Mouse (Mus musculus): ENCODE measurements around the gene Tjap1. TPM values are rescaled to one million over a fixed set of nuclear protein-coding genes. Genes with fewer than 3 reads are reported as not detected.

Gene Tjap1
- polyA plus RNA-seq, 1 experiment from 2014 or later, result 48.0 TPM

DNA sequence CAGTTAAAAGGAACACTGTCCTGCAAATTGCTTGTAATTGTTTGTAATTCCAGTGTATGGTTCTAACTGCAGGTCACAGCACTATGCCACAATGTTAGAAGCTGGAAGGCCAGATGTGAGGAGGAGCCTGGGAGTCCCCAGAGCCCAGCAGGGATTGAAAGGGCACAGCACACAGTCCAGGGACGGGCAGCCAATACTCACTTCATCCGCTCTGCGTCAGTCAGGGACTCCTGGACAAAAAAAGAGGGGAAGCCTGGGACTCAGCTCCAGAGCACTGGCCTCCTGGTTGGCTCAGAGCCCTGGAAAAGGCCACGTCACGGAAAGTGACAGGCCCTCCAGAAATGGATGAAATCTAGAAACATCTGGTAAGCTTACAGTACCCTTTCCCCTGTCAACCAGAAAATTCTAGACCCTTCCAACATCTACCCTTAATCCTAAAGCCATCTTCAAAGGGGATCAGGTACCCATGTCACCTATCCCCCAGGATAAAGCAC, 20.6 kb downstream of the Tjap1 start:
- WGBS, result 89% methylated on average over 5 of the region's 5 CpGs
- Histone ChIP-seq H3K9me3 (no peaks in the 10 kb centered on the region), H3K9ac (no peak overlapping the region), H3K4me3 (no peak overlapping the region), H3K4me2 (replicated peaks) (no peak overlapping the region), H3K27ac (no peak overlapping the region), H3K27me3 (replicated peaks) (no peaks in the 10 kb centered on the region), H3K4me1 (no peaks in the 10 kb centered on the region), H3K36me3 (peaks cover 77% of the 10 kb centered on the region)
- ATAC-seq (ENCODE audit: low FRiP score, low read depth), result no peak

DNA sequence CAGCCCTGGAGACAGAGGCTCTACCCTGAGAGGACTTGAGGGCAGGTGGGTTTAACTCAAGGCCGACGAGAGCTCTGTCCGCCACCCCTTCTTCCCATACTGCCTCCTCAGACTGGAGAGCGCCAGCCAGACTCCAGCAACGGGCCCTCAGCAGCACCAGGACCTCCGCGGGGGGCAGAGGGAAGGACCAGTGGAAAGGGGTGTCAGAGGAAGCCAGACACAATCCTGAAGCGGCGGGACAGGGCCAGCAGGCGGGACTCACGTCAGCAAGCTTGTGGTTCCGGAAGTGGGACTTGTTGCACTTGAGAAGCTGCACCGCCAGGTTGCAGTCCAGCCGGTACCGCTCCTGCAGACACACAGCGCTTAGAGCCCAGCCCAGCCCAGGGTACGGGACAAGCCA, 23.2 kb downstream of the Tjap1 start:
- 91% methylated on average over 17 of the region's 17 CpGs for WGBS
- Histone ChIP-seq H3K36me3 (peaks cover 71% of the 10 kb centered on the region), H3K27me3 (replicated peaks) (peaks cover 9% of the 10 kb centered on the region), H3K9ac (no peak overlapping the region), H3K27ac (no peak overlapping the region), H3K4me3 (no peak overlapping the region), H3K4me2 (replicated peaks) (no peak overlapping the region), H3K4me1 (peaks cover 8% of the 10 kb centered on the region; the same call in 1 of the 2 replicates), H3K9me3 (no peaks in the 10 kb centered on the region)
- no peak for ATAC-seq (ENCODE audit: low FRiP score, low read depth)

DNA sequence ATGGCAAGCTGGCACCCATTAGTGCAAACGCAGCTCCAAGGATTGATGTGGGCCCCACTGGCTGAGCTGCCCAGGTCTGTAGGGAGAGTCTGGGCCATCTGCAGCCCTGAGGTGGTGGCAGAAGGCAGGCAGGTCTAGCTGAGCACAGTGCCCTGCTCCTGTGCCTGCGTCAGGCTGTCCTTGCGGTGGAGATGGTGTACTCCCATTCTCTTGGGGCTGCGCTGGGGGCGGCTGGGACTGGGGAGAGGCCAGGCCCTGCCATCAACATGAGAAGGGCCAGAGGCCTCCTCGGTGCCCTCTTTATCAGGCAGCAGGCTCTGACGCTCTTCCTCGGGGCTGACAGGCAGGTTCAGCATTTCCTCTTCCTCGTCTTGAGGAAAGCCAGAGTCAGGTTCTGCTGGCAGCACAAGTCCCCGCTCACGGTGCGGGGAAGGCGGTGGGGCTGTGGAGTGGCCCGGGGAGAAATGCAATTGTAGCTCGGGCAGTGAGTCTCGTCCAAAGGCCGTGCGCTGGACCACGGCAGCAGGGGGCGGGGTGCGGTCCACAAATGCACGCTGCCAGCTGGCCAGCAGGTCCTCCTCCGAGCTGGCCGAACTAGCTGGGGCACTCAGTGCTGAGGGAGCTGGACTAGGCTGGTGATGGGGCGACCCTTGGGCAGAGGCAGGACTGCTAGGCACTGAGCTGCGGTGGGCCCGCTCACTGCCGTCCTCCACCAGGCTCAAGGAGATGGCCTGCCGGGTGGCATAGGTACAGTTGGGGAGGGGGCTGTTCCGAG, 24.4 kb downstream of the Tjap1 start:
- Histone ChIP-seq H3K36me3 (peaks cover 59% of the 10 kb centered on the region), H3K4me1 (peaks cover 14% of the 10 kb centered on the region; the same call in 1 of the 2 replicates), H3K27me3 (replicated peaks) (peaks cover 11% of the 10 kb centered on the region), H3K4me3 (no peak overlapping the region), H3K27ac (no peak overlapping the region), H3K4me2 (replicated peaks) (no peak overlapping the region), H3K9me3 (no peaks in the 10 kb centered on the region), H3K9ac (no peak overlapping the region)
- ATAC-seq (ENCODE audit: low FRiP score, low read depth), result no peak
- WGBS, result 91% methylated on average over 30 of the region's 30 CpGs

DNA sequence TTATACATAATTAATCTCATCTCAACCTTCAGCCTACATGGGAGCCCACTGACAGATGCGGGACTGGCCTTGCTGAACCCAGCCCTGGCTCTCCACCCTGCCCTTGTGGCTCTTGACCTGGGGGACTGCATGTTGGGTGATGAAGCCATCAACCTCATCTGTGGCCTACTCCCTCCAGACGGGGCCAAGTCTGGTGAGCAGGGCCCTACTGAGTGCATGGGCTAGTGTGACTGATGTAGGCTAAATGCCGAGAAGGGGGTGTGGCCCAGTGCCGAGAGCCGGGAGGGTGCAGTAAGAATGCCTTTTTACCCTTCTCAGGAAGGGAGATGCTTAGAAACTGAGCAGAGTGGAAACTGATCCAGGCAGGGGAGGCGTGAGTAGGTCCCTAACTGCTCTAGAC, 27.7 kb downstream of the Tjap1 start:
- H3K4me1 ChIP-seq, result peaks cover 19% of the 10 kb centered on the region; the same call in 1 of the 2 replicates
- no peak overlapping the region for H3K27ac ChIP-seq
- H3K4me2 ChIP-seq (replicated peaks), result peak overlapping the region; percentile 98
- WGBS, result 33% methylated on average over 6 of the region's 6 CpGs
- peaks cover 11% of the 10 kb centered on the region for H3K27me3 ChIP-seq (replicated peaks)
- H3K9me3 ChIP-seq, result no peaks in the 10 kb centered on the region
- H3K9ac ChIP-seq, result peak overlapping the region; percentile 78; the same call in 1 of the 2 replicates
- ATAC-seq (ENCODE audit: low FRiP score, low read depth), result no peak
- peaks cover 48% of the 10 kb centered on the region for H3K36me3 ChIP-seq
- peak overlapping the region; percentile 71; the same call in 1 of the 2 replicates for H3K4me3 ChIP-seq

DNA sequence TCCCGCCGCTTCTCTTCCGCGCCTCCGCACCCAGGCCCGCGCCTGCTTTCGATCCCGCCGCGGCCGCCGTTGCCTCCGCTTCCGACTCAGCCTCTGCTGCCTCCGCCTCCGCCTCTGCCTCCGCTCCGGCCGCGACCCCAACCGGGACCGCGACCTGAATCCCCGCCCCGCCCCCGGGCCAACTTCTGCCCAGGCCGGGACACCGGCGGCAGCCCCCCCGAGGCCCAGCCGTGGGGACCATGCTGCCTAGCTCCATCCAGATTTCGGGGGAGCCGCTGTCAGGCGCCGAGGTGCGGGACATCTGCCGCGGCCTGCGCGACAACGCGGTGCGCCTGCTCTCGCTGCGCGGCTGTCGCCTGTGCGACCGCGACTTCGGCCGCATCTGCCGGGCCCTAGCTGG, 28.7 kb downstream of the Tjap1 start:
- H3K4me2 ChIP-seq (replicated peaks), result peak overlapping the region; percentile 98
- H3K27me3 ChIP-seq (replicated peaks), result peaks cover 11% of the 10 kb centered on the region
- H3K9me3 ChIP-seq, result no peaks in the 10 kb centered on the region
- H3K36me3 ChIP-seq, result peaks cover 46% of the 10 kb centered on the region
- H3K9ac ChIP-seq, result peak overlapping the region; percentile 78
- WGBS, result 1% methylated on average over 45 of the region's 54 CpGs
- H3K27ac ChIP-seq, result peak overlapping the region; percentile 26; the same call in 1 of the 2 replicates
- peak overlapping the region; percentile 71 for H3K4me3 ChIP-seq
- peaks cover 24% of the 10 kb centered on the region for H3K4me1 ChIP-seq
- ATAC-seq (ENCODE audit: low FRiP score, low read depth), result peak; percentile 49

DNA sequence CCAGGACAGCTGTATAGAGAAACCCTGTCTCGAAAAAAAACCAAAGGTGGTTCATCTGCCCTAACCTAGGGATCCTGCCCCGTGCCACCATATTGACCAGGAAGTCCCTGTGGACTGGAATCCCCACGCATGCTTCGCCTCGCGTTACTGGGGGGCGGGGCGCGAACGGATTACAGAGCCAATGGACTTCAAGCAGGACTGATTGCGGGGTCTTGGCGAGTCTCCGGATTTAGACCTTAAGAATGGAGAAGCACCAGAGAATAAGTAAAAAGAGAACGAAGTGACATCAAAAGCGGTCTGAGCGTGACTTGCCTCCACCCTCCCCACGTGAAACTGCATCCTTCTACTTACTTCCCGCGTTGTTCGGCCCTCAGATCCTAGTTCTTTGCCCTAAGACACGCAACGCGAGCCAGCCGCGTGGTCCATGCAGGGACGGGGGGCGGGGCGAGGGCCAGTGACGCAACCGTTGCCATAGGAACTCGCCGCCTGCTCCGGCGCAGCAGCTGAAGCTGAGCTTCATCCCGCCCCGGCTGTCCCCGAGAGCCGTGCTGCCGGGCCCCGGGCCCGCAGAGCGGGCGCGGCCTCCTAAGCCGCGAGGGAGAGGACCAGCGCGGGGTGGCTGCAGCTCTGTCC, 29.3 kb downstream of the Tjap1 start, which contains the start of gene Lrrc73:
Lrrc73 (plus strand) TSS at position 80 of the 633 bp plus-strand sequence.
- Histone ChIP-seq H3K4me1 (peaks cover 29% of the 10 kb centered on the region), H3K9ac (peak within 1 kb of the TSS; percentile 78), H3K4me2 (replicated peaks) (peak within 1 kb of the TSS; percentile 98), H3K27me3 (replicated peaks) (peaks cover 11% of the 10 kb centered on the region), H3K4me3 (peak within 1 kb of the TSS; percentile 71), H3K36me3 (peaks cover 42% of the 10 kb centered on the region), H3K9me3 (no peaks in the 10 kb centered on the region), H3K27ac (peak within 1 kb of the TSS; percentile 26; the same call in 1 of the 2 replicates)
- 2% methylated on average over 48 of the region's 48 CpGs for WGBS
- ATAC-seq (ENCODE audit: low FRiP score, low read depth), result peak; percentile 89

DNA sequence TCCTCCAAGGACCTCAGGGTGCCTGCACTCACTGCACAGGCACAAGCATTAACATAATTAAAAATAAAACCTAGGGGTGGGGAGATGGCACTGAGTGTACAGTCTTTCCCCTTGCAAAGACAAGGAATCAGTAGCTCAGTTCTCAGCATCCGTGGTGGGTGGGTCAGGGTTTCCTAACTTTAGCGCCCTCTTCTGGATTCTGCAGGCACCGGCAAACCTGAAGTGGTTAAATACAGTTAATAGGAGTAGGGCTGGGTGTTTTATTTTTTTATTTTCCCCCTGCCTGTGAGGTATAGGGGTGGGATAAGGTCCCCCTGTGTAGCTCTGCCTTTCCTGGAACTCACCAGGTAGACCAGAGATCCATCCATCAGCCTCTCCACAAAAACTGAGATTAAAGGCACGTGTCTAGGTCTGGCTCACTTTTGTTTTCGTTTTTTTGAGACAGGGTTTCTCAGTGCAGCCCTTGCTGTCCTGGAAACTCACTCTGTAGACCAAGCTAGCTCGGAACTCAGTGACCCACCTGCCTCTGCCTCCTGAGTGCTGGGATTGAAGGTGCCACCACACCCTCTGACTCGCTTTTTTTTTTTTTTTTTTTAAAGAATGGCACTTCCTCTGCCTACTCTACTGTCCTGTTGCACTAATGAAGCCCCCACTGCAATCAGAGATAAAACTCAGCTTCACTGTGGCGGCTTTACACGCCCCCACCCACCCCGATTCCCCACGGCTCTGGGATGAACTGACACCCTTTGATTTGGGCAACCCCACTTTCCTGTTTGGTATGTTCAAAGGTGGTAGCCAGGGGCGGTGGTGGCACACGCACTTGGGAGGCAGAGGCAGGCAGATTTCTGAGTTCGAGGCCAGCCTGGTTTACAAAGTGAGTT, 30.0 kb downstream of the Tjap1 start:
- 60% methylated on average over 14 of the region's 14 CpGs for WGBS
- H3K9me3 ChIP-seq, result no peaks in the 10 kb centered on the region
- H3K4me1 ChIP-seq, result peaks cover 31% of the 10 kb centered on the region
- no peak for ATAC-seq (ENCODE audit: low FRiP score, low read depth)
- peaks cover 34% of the 10 kb centered on the region for H3K36me3 ChIP-seq
- peaks cover 11% of the 10 kb centered on the region for H3K27me3 ChIP-seq (replicated peaks)
- H3K9ac ChIP-seq, result peak overlapping the region; percentile 78; the same call in 1 of the 2 replicates
- no peak overlapping the region for H3K27ac ChIP-seq
- peak overlapping the region; percentile 98 for H3K4me2 ChIP-seq (replicated peaks)
- no peak overlapping the region for H3K4me3 ChIP-seq

DNA sequence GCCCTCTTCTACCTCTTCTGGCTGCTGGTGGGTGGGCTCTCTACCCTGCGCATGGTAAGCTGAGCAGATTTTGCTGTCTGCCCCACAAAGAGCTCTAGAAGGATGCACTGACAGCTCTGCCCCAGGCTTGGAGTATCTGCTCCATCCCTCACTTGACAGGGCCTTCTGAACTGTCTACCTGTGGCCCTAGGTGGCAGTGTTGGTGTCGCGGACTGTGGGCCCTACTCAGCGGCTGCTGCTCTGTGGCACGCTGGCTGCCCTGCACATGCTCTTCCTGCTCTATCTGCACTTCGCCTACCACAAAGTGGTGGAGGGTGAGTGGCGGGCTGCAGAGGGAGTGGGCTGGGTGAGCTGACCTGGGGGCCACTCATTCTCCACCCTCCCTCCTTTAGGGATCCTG, 31.7 kb downstream of the Tjap1 start:
- Histone ChIP-seq H3K4me3 (no peak overlapping the region), H3K9ac (no peak overlapping the region), H3K4me1 (peaks cover 39% of the 10 kb centered on the region), H3K27me3 (replicated peaks) (peaks cover 11% of the 10 kb centered on the region), H3K36me3 (peaks cover 37% of the 10 kb centered on the region), H3K9me3 (no peaks in the 10 kb centered on the region), H3K27ac (no peak overlapping the region), H3K4me2 (replicated peaks) (no peak overlapping the region)
- ATAC-seq (ENCODE audit: low FRiP score, low read depth), result no peak
- 87% methylated on average over 7 of the region's 7 CpGs for WGBS

DNA sequence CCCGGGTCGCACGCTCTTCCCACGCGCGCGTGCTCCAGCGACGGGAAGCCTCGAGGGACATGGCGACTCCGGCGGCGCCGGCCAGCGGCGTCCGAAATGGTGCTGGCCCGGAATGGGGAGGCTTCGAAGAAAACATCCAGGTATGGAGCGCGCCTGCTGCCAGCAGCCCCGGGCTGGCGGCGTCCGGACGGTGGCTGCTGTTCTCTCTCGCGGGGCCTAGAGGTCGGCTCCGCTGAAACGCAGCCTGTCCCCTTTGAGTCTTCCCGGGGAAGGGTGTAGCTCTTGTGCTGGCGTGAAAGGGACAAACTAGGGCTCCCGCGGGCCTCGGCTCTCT, 34.7 kb downstream of the Tjap1 start:
- peaks cover 21% of the 10 kb centered on the region for H3K4me1 ChIP-seq
- peak overlapping the region; percentile 97 for H3K9ac ChIP-seq
- peak overlapping the region; percentile 46 for H3K27ac ChIP-seq
- H3K36me3 ChIP-seq, result peaks cover 67% of the 10 kb centered on the region
- no peaks in the 10 kb centered on the region for H3K9me3 ChIP-seq
- no peaks in the 10 kb centered on the region for H3K27me3 ChIP-seq (replicated peaks)
- under 1% methylated on average over 37 of the region's 37 CpGs for WGBS
- H3K4me2 ChIP-seq (replicated peaks), result peak overlapping the region; percentile 84
- ATAC-seq (ENCODE audit: low FRiP score, low read depth), result no peak; the same call in 1 of the 2 replicates
- peak overlapping the region; percentile 91 for H3K4me3 ChIP-seq

DNA sequence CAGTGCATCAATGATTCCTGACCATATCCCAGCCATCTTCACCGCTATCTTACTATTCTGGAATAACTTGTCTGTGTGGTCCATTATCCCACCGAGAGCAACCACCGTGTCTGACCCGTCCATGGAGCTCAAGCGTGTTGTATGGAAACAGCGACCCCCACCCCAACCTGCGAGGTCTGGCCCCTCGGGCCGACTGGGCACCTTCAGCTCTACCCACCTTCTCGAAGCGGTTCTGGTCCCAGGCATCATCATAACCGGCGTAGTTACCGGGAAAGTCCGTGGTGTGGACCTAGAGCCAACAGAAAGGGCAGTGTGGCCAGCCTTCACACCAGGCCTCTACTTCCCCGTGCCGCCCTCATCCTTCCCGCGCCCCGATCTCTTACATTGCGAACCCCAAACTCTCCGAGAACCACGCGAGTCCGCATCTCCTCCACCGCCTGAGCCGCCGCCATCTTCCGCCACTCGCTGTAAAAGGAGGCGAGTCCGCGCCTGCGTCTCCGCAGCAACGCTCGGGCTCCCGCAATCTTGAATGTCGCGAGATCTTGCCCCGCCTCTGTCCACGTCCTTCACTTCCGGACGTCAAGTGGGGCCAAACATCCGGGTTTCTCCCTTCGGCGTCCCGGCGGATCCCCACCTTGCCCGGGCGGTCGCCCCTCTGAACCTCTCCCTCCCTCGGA, 35.2 kb downstream of the Tjap1 start, which contains the start of the genes Polr1c and Yipf3:
Polr1c (minus strand) TSS at position 543 of the 677 bp plus-strand sequence.
Yipf3 (plus strand) TSS at position 569 of the 677 bp plus-strand sequence.
- H3K36me3 ChIP-seq, result peaks cover 72% of the 10 kb centered on the region

DNA sequence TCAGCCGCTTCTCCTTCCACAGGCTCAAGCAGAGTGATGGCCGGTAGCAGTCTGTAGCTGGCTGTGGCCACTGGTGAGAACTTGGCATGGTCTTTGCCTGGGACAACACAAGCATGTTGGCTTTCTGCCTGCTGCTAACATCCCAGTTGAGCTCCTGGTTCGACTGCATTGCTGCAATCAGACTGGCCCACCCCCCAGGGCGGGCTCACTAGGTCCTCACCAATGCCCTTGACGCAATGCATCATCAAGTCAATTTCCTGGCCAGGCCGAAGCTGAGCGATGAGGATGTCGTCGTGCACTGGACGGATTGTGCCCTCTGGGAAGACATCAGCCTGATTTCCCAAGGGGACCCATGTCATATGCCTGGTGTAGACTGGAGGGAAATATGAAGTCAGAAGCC, 38.2 kb downstream of the Tjap1 start:
- H3K9me3 ChIP-seq, result no peaks in the 10 kb centered on the region
- H3K9ac ChIP-seq, result no peak overlapping the region
- no peak for ATAC-seq (ENCODE audit: low FRiP score, low read depth)
- H3K4me3 ChIP-seq, result no peak overlapping the region
- H3K27me3 ChIP-seq (replicated peaks), result no peaks in the 10 kb centered on the region
- WGBS, result 79% methylated on average over 10 of the region's 10 CpGs
- H3K36me3 ChIP-seq, result peaks cover 75% of the 10 kb centered on the region
- peaks cover 20% of the 10 kb centered on the region for H3K4me1 ChIP-seq
- no peak overlapping the region for H3K27ac ChIP-seq
- no peak overlapping the region for H3K4me2 ChIP-seq (replicated peaks)

More for the DNA sequence above, 35.2 kb downstream of the Tjap1 start, which contains the start of the genes Polr1c and Yipf3:
- Histone ChIP-seq H3K9ac (peak within 1 kb of the TSS; percentile 97), H3K4me3 (peak within 1 kb of the TSS; percentile 91), H3K9me3 (no peaks in the 10 kb centered on the region), H3K27ac (peak within 1 kb of the TSS; percentile 62), H3K27me3 (replicated peaks) (no peaks in the 10 kb centered on the region), H3K4me2 (replicated peaks) (peak within 1 kb of the TSS; percentile 84), H3K4me1 (peaks cover 20% of the 10 kb centered on the region)
- WGBS, result under 1% methylated on average over 53 of the region's 53 CpGs
- ATAC-seq (ENCODE audit: low FRiP score, low read depth), result peak; percentile 92

All from neural tube, embryonic 12.5 days (tissue).